Mouse (Mus musculus): Measurements from ENCODE around the gene Tomm70a.

DNA sequence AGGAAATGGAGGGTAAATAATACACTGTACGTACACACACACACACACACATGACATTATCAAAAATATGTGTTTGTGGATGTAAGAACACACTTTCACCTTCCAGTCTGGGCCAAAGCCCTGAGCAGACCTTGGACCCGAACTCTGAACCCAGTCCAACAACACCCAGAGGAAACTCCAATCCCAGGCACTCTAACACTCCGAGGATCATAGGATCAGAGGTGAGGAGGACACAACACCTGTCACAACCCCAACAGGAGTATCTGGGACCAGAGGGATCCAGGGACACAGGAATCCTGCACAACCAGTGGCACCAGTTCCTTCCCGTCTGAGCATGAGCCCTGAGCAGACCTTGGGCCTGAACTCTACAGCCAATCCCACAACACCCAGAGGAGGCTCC is 41.9 kb upstream of the Tomm70a start:
- no peak for TF ChIP-seq POLR2A (IDR thresholded peaks at IDR 0.05; ENCODE audit: insufficient read length, low read depth)
- TF ChIP-seq TCF12 (IDR thresholded peaks at IDR 0.05; ENCODE audit: insufficient read depth, poor library complexity, severe bottlenecking), result no peak
- TF ChIP-seq MYOD1 (IDR thresholded peaks at IDR 0.05; ENCODE audit: control insufficient read depth in 1 of 3, insufficient read length in 2 of 3, low read depth in 2 of 3), result no peak
- no peak for TF ChIP-seq MYOG (IDR thresholded peaks at IDR 0.05; ENCODE audit: control insufficient read depth in 1 of 3, insufficient read depth in 1 of 3, insufficient read length in 2 of 3, low read depth in 2 of 3)
- no peak for TF ChIP-seq CEBPB (IDR thresholded peaks at IDR 0.05; ENCODE audit: insufficient read depth, poor library complexity, severe bottlenecking)
- TF ChIP-seq MAX (IDR thresholded peaks at IDR 0.05; ENCODE audit: low read depth), result no peak
- TF ChIP-seq USF1 (IDR thresholded peaks at IDR 0.05; ENCODE audit: low read depth), result no peak
- no peak for TF ChIP-seq SRF (IDR thresholded peaks at IDR 0.05; ENCODE audit: control insufficient read depth, insufficient read length, low read depth)
- TF ChIP-seq E2F4 (IDR thresholded peaks at IDR 0.05; ENCODE audit: insufficient read depth), result no peak
